Mouse (Mus musculus): Measurements from ENCODE around the gene Tsr3. TPM values are rescaled to one million over a fixed set of nuclear protein-coding genes. Genes with fewer than 3 reads are reported as not detected.

The Tsr3 gene
- polyA plus RNA-seq, 1 experiment from 2014 or later, result 42.4 TPM

DNA sequence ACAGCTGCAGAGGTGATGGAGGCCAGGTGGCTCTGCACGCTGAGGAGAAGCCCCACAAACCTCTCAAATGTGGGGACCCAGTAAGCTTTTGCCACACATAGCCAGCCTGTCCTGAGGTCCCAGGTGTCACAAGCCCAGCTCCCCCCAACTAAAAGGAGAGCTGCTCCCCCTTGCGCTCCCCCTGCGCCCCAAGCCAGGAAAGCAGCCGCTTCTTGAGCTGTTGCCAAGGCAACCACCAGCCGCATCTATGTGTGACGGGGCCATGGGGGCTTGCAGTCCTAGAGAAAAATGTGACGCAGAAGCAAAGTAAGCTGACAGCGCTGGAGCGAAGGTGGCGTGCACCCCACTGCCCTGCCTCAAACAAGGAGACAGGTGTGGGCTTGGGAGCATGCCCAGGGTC, 13.8 kb downstream of the Tsr3 start:
- no peak overlapping the region for H3K9ac ChIP-seq (replicated peaks; ENCODE audit: low read depth, low read length)

DNA sequence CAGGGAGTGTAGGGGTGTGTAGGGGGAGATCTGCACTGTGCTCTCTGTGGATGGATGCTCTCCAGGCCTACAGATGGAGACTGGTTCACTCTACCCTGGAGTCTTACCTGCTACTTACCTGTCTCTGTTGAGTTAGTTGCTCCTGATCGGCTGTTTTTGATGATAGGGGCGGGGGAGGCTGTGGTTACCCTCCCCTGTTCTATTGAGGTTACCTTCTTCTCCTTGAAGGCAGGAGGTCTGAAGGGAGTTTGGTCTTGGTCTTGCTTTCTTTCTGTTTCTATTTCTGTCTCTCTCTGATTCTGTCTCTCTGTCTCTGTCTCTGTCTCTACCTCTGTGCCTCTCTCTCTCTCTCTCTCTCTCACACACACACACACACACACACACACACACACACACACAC, 15.1 kb downstream of the Tsr3 start:
- Histone ChIP-seq H3K27me3 (ENCODE audit: control insufficient read depth, insufficient read depth, low read length) (0 out of 2 replicates have a peak, but pooled peaks cover 2% of the 10 kb centered on the region), H3K4me2 (replicated peaks; ENCODE audit: low read depth, low read length) (no peak overlapping the region), H3K9ac (replicated peaks; ENCODE audit: low read depth, low read length) (no peak overlapping the region), H3K27ac (ENCODE audit: low read length) (no peak overlapping the region), H3K4me1 (ENCODE audit: control insufficient read depth, insufficient read depth, low read length) (peaks cover 3% of the 10 kb centered on the region; the same call in 1 of the 2 replicates), H3K36me3 (ENCODE audit: control insufficient read depth, insufficient read depth, low read length) (peaks cover 9% of the 10 kb centered on the region), H3K9me3 (ENCODE audit: control insufficient read depth, low read depth, low read length) (no peaks in the 10 kb centered on the region), H3K4me3 (ENCODE audit: low read depth, low read length) (no peak overlapping the region)
- WGBS, result 51% methylated on average over 2 of the region's 2 CpGs
- ATAC-seq (ENCODE audit: insufficient number of reproducible peaks, insufficient read depth, low FRiP score, low read depth), result no peak

More for the DNA sequence above, 13.8 kb downstream of the Tsr3 start:
- no peak overlapping the region for H3K4me3 ChIP-seq (ENCODE audit: low read depth, low read length)
- no peaks in the 10 kb centered on the region for H3K9me3 ChIP-seq (ENCODE audit: control insufficient read depth, low read depth, low read length)
- H3K27me3 ChIP-seq (ENCODE audit: control insufficient read depth, insufficient read depth, low read length), result 0 out of 2 replicates have a peak, but pooled peaks cover 2% of the 10 kb centered on the region
- H3K36me3 ChIP-seq (ENCODE audit: control insufficient read depth, insufficient read depth, low read length), result no peaks in the 10 kb centered on the region
- no peak overlapping the region for H3K27ac ChIP-seq (ENCODE audit: low read length)
- H3K4me2 ChIP-seq (replicated peaks; ENCODE audit: low read depth, low read length), result no peak overlapping the region
- no peak for ATAC-seq (ENCODE audit: insufficient number of reproducible peaks, insufficient read depth, low FRiP score, low read depth)
- WGBS, result 30% methylated on average over 10 of the region's 10 CpGs
- peaks cover 3% of the 10 kb centered on the region; the same call in 1 of the 2 replicates for H3K4me1 ChIP-seq (ENCODE audit: control insufficient read depth, insufficient read depth, low read length)

DNA sequence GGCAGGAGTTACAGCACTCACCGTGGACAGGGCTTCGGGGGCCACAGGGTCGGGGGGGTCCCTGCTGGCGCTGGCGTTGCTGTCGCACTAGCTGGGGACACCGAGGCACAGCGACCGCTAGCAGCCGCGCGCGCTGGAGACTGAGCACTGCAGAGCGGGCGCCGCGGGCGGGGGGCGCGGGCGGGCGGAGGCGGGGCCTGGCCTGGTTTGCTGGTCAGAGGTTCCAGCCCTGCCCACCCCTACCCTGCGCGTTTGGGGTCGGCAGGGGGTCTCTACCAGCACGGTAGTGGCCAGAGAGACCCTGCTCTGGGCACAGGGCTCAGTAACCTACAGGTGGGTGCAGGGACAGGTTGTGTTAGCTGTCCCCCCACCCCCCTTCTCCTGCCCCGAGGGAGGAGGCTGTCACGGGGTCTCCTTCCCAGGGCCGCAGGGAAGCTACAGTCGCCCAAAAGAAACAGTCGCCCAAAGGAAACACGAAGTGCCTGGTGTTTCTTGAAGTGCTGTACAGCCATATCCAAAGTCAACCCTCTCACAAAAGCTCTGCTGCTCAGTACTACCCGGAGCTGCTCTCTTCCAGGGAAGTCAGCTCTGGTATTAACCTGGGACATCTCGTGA, 16.3 kb downstream of the Tsr3 start, which contains the start of gene Baiap3:
TSS of gene Baiap3 (minus strand) at position 225 of the 615 bp plus-strand sequence.
- H3K36me3 ChIP-seq (ENCODE audit: control insufficient read depth, insufficient read depth, low read length), result peaks cover 11% of the 10 kb centered on the region
- 0 out of 2 replicates have a peak within 1 kb of the TSS, but pooled peaks have one; percentile 18 for H3K9ac ChIP-seq (replicated peaks; ENCODE audit: low read depth, low read length)
- peak within 1 kb of the TSS; percentile 78 for H3K4me2 ChIP-seq (replicated peaks; ENCODE audit: low read depth, low read length)
- WGBS, result 3% methylated on average over 35 of the region's 35 CpGs
- peak within 1 kb of the TSS; percentile 32 for H3K4me3 ChIP-seq (ENCODE audit: low read depth, low read length)
- peak; percentile 11; the same call in 1 of the 2 replicates for ATAC-seq (ENCODE audit: insufficient number of reproducible peaks, insufficient read depth, low FRiP score, low read depth)
- 0 out of 2 replicates have a peak, but pooled peaks cover 2% of the 10 kb centered on the region for H3K27me3 ChIP-seq (ENCODE audit: control insufficient read depth, insufficient read depth, low read length)
- peaks cover 3% of the 10 kb centered on the region; the same call in 1 of the 2 replicates for H3K4me1 ChIP-seq (ENCODE audit: control insufficient read depth, insufficient read depth, low read length)
- H3K27ac ChIP-seq (ENCODE audit: low read length), result no peak within 1 kb of the TSS
- H3K9me3 ChIP-seq (ENCODE audit: control insufficient read depth, low read depth, low read length), result no peaks in the 10 kb centered on the region

DNA sequence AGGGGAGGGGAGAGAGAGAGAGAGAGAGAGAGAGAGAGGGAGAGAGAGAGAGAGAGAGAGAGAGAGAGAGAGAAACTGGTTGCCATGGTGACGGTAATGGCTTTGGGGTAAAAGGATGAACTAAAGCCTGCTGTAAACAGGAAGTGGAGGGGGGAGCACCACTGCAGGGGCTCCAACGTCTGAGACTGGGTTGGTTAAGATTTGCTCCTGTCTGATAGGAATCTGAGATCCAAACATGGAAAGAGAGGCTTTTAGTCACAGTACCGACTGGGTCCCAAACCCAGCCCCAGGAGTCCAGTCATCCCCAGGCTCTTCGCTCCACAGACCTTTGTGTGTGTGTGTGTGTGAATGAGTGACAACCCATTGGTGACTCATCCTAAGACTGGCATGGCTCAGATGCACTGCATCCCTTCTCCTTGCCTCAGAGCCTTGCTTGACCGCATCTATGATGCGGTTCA, 17.9 kb downstream of the Tsr3 start:
- H3K9ac ChIP-seq (replicated peaks; ENCODE audit: low read depth, low read length), result no peak overlapping the region
- H3K4me1 ChIP-seq (ENCODE audit: control insufficient read depth, insufficient read depth, low read length), result peaks cover 3% of the 10 kb centered on the region; the same call in 1 of the 2 replicates
- peaks cover 17% of the 10 kb centered on the region for H3K36me3 ChIP-seq (ENCODE audit: control insufficient read depth, insufficient read depth, low read length)
- no peak overlapping the region for H3K27ac ChIP-seq (ENCODE audit: low read length)
- no peaks in the 10 kb centered on the region for H3K9me3 ChIP-seq (ENCODE audit: control insufficient read depth, low read depth, low read length)
- WGBS, result 49% methylated on average over 6 of the region's 6 CpGs
- no peak overlapping the region for H3K4me3 ChIP-seq (ENCODE audit: low read depth, low read length)
- H3K4me2 ChIP-seq (replicated peaks; ENCODE audit: low read depth, low read length), result no peak overlapping the region
- no peak for ATAC-seq (ENCODE audit: insufficient number of reproducible peaks, insufficient read depth, low FRiP score, low read depth)
- 0 out of 2 replicates have a peak, but pooled peaks cover 2% of the 10 kb centered on the region for H3K27me3 ChIP-seq (ENCODE audit: control insufficient read depth, insufficient read depth, low read length)

DNA sequence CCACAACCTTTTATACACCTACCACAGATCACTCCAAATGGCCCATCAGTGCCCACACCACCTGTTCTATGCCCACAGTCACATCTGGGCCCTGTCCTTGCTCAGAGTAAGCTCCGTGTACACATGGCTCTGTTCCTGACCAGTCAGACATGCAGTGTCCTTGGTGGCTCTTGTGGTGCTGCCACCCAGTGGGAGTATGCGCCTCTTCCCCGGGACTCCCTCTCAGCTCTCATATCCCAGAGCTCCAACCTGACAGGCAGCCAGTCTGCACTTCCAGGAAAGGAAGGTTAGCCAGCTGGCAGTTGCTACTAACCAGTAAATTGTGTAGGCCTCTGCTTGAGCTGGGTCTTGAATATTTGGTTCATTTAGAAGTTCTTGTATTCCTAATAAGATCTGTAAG, 24.5 kb downstream of the Tsr3 start:
- ATAC-seq (ENCODE audit: insufficient number of reproducible peaks, insufficient read depth, low FRiP score, low read depth), result no peak
- Histone ChIP-seq H3K9ac (replicated peaks; ENCODE audit: low read depth, low read length) (no peak overlapping the region), H3K4me1 (ENCODE audit: control insufficient read depth, insufficient read depth, low read length) (no peaks in the 10 kb centered on the region), H3K27ac (ENCODE audit: low read length) (no peak overlapping the region), H3K27me3 (ENCODE audit: control insufficient read depth, insufficient read depth, low read length) (no peaks in the 10 kb centered on the region), H3K4me2 (replicated peaks; ENCODE audit: low read depth, low read length) (no peak overlapping the region), H3K9me3 (ENCODE audit: control insufficient read depth, low read depth, low read length) (no peaks in the 10 kb centered on the region), H3K4me3 (ENCODE audit: low read depth, low read length) (no peak overlapping the region), H3K36me3 (ENCODE audit: control insufficient read depth, insufficient read depth, low read length) (peaks cover 77% of the 10 kb centered on the region)
- WGBS, result 59% methylated on average over 3 of the region's 3 CpGs

DNA sequence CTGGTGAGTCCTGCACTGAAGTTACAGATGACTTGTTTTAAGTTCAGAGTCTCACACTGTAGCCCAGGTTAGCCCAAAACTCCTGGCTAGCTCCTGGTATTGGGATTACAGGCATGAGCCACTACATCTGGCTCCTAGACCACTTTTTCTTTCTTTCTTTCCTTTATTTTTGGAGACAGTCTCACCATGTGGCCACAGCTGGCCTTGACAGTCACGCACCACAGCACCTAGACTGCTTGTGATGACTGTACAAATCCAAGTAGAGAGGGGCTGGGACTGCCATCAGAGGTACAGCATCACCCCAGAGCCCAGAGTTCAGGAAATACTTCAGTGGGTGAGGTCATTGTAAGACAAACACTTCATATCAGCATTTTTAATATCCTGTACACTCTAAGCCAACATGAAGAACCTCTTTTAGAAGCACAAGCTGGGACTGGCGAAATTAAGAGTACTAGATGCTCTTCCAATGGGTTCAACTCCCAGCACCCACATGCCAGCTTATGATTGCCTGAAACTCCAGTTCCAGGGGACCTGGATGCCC, 30.9 kb downstream of the Tsr3 start:
- no peak for ATAC-seq (ENCODE audit: insufficient number of reproducible peaks, insufficient read depth, low FRiP score, low read depth)
- H3K27me3 ChIP-seq (ENCODE audit: control insufficient read depth, insufficient read depth, low read length), result no peaks in the 10 kb centered on the region
- H3K9me3 ChIP-seq (ENCODE audit: control insufficient read depth, low read depth, low read length), result no peaks in the 10 kb centered on the region
- H3K36me3 ChIP-seq (ENCODE audit: control insufficient read depth, insufficient read depth, low read length), result peaks cover 43% of the 10 kb centered on the region
- peaks cover 20% of the 10 kb centered on the region for H3K4me1 ChIP-seq (ENCODE audit: control insufficient read depth, insufficient read depth, low read length)
- 73% methylated on average over 2 of the region's 2 CpGs for WGBS
- peak overlapping the region; percentile 100; the same call in 1 of the 2 replicates for H3K9ac ChIP-seq (replicated peaks; ENCODE audit: low read depth, low read length)
- H3K4me3 ChIP-seq (ENCODE audit: low read depth, low read length), result peak overlapping the region; percentile 98; the same call in 1 of the 2 replicates
- no peak overlapping the region for H3K27ac ChIP-seq (ENCODE audit: low read length)
- peak overlapping the region; percentile 100 for H3K4me2 ChIP-seq (replicated peaks; ENCODE audit: low read depth, low read length)

DNA sequence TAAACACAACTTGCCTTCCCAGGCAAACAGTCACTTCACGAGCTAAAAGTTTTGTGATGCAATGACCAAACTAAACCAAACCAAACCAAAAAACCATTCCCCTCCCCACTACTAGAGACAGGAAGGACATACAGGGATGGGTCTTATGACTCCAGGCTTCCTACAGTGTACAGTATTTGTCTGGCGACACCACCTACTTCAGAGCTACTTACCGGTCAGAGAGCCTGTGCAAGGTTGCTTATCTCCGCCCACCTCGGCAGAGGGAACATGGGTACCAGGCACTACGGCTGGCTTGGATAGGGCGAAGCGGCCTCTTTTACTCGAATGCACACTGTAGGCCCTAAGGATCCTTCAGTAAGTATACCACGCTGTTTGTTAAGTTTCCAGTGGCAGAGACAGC, 32.4 kb downstream of the Tsr3 start:
- no peak for ATAC-seq (ENCODE audit: insufficient number of reproducible peaks, insufficient read depth, low FRiP score, low read depth)
- Histone ChIP-seq H3K4me3 (ENCODE audit: low read depth, low read length) (peak overlapping the region; percentile 98), H3K36me3 (ENCODE audit: control insufficient read depth, insufficient read depth, low read length) (peaks cover 28% of the 10 kb centered on the region), H3K4me1 (ENCODE audit: control insufficient read depth, insufficient read depth, low read length) (peaks cover 20% of the 10 kb centered on the region), H3K27me3 (ENCODE audit: control insufficient read depth, insufficient read depth, low read length) (no peaks in the 10 kb centered on the region), H3K9ac (replicated peaks; ENCODE audit: low read depth, low read length) (peak overlapping the region; percentile 100), H3K9me3 (ENCODE audit: control insufficient read depth, low read depth, low read length) (no peaks in the 10 kb centered on the region), H3K27ac (ENCODE audit: low read length) (peak overlapping the region; percentile 97), H3K4me2 (replicated peaks; ENCODE audit: low read depth, low read length) (peak overlapping the region; percentile 100)
- WGBS, result under 1% methylated on average over 10 of the region's 10 CpGs

DNA sequence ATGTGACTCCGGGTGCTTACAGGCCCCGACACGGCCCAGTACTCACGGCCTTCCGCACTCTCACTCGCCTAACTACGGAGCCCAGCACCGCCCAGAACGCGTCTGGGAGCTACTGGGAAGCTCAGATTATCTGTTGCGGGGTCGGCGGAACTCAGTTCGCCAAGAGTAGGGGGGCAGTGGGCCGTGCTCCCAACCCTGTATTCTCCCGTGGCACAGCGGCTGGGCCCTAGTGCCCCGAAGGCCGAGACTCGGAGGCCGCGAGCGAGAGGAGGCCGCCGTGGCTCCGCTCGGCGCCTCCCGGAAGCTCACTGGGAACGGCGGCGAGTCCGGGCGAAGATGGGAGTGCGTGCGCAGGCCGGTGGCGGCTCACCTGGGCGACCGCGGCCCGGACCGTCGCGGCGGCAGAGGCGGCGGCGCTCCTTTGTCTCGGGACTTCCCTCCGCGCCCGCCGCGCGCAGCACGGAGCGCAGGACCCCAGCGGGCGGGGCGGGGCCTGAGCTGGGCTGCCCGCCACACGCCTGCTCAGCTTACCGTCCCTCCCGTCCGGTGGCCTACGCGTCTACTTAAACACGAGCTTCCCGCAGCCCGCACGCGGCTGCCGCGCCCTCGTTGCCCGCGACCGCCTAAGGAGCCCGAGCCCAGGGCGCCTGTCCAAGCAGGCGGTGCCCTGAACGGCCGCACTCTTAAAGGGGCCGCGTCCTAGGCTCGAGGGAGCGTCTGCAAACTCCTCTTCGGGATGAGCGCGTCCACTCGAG, 33.2 kb downstream of the Tsr3 start:
- peak overlapping the region; percentile 100 for H3K9ac ChIP-seq (replicated peaks; ENCODE audit: low read depth, low read length)
- no peaks in the 10 kb centered on the region for H3K9me3 ChIP-seq (ENCODE audit: control insufficient read depth, low read depth, low read length)
- H3K4me1 ChIP-seq (ENCODE audit: control insufficient read depth, insufficient read depth, low read length), result peaks cover 20% of the 10 kb centered on the region
- peak overlapping the region; percentile 97 for H3K27ac ChIP-seq (ENCODE audit: low read length)
- under 1% methylated on average over 85 of the region's 92 CpGs for WGBS
- H3K4me2 ChIP-seq (replicated peaks; ENCODE audit: low read depth, low read length), result peak overlapping the region; percentile 100
- H3K27me3 ChIP-seq (ENCODE audit: control insufficient read depth, insufficient read depth, low read length), result no peaks in the 10 kb centered on the region
- peak overlapping the region; percentile 98 for H3K4me3 ChIP-seq (ENCODE audit: low read depth, low read length)
- peak; percentile 92 for ATAC-seq (ENCODE audit: insufficient number of reproducible peaks, insufficient read depth, low FRiP score, low read depth)
- H3K36me3 ChIP-seq (ENCODE audit: control insufficient read depth, insufficient read depth, low read length), result peaks cover 20% of the 10 kb centered on the region
